Mouse (Mus musculus) heart, postnatal 0 days (tissue): Measurements from ENCODE around the gene Dcps.

ENCODE experiments used
- CTCF ChIP-seq: IDR thresholded peaks from 2 replicates; pipeline ENCODE4 v1.5.1; 2016; ENCODE audit warnings: antibody characterized with exemption, control low read depth, low read depth
- EP300 ChIP-seq: IDR thresholded peaks from 2 replicates; pipeline ENCODE4 v1.6.1; 2016; ENCODE audit warnings: antibody characterized with exemption, low read depth

- no peak for TF ChIP-seq CTCF
- no peak for TF ChIP-seq EP300
Observed at GRCm38 (mm10) chr9:35107396-35107795, 68.5 kb downstream of the Dcps start.
